Mouse (Mus musculus) E14TG2a.4 (cell line): ENCODE results near the gene Klrb1b.

ENCODE experiments used
- CTCF ChIP-seq: conservative IDR thresholded peaks from 2 replicates; pipeline ENCODE4 v1.5.1; 2014; ENCODE audit warnings: low read length
- NANOG ChIP-seq: IDR thresholded peaks from 2 replicates; pipeline ENCODE4 v1.6.1; 2014; ENCODE audit warnings: borderline replicate concordance, low read length, mixed read lengths

DNA sequence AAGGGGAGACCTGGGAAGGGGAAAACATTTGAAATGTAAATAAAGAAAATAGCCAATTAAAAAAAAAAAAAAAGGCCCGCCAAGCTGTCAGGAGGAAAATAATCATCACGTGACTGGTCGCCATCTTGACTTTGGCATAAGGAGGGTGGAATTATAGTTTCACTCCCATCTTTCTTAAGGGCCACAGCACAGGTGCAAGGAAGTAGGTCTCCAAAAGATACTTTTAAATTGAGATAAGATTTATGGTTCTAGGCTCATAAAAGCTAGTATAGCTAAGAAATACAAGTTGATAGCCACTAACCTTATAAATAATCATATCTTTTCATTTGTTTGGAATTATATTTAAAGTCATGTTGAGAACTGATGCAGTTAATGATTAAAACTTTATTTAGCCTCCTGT lies 28.8 kb upstream of the Klrb1b start:
- TF ChIP-seq CTCF (no peak), NANOG (no peak)
